Mouse (Mus musculus) lung, postnatal 0 days (tissue): Measurements from ENCODE around the gene Alppl2.

Experiments used
- CTCF ChIP-seq: IDR thresholded peaks from 2 replicates; pipeline ENCODE4 v1.5.1; 2016; ENCODE audit warnings: antibody characterized with exemption, mild to moderate bottlenecking
- EP300 ChIP-seq: IDR thresholded peaks from 2 replicates; pipeline ENCODE4 v1.6.1; 2016; ENCODE audit warnings: antibody characterized with exemption, mild to moderate bottlenecking, control low read depth

- no peak for TF ChIP-seq EP300
- no peak for TF ChIP-seq CTCF
Measured at GRCm38 (mm10) chr1:87106536-87106935, 16.8 kb upstream of the Alppl2 start.
